In the genomic region with DNA sequence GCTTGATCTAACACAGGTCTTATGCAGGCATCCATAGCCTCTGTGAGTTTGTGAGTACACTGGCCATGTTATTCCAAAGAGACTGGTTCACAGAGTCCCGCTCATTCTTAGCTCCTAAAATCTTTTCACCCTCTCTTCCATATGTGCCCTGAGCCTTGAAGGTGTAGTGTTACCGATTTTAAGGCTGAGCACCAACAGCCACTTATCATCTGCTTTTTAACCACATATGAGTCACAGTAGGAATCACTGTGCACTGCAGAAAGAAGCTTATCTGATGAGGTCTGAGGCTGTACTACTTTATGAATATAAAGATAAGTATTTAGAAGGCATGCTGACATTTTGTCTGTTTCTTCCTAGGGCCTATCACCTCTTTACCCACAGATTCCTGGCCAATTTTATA, we compare ENCODE assay signal across 22 mouse cellular contexts. TPM values are rescaled to one million over a fixed set of nuclear protein-coding genes. Genes with fewer than 3 reads are reported as not detected.
DNase-seq lines count a peak whose midpoint lies in the region; ATAC-seq and TF ChIP-seq lines count a peak whose summit lies in the region.
"Had no signal": no experiment of that assay in that cellular context is flagged by ENCODE, and none has a peak within 500 bp of the region (broad histone marks: within the 10 kb centered on the region; RNA-seq: fewer than 3 reads in every experiment).

No protein-coding gene starts in this region.

- no peak overlapping the region for H3K27ac ChIP-seq in MEL (ENCODE audit: control insufficient read depth, low read depth, low read length)
- H3K27ac ChIP-seq: embryonic facial prominence, embryonic 10.5 days; embryonic facial prominence, embryonic 12.5 days; forebrain, embryonic 13.5 days; forebrain, embryonic 15.5 days had no signal

- no peaks in the 10 kb centered on the region for H3K36me3 ChIP-seq in MEL (ENCODE audit: control insufficient read depth in 1 of 2, insufficient read depth in 2 of 2, low read length in 2 of 2)
- H3K36me3 ChIP-seq: embryonic facial prominence, embryonic 10.5 days; embryonic facial prominence, embryonic 12.5 days; forebrain, embryonic 15.5 days; G1E had no signal

- intact Hi-C loops in heart, postnatal 25 days (cut with DNase I), result no loop called here
- intact Hi-C loops in gastrocnemius, postnatal 36 days (cut with DNase I), result no loop called here

- DNase-seq in heart, adult 11 months, result peak; percentile 65
- DNase-seq in heart, postnatal 25 days (ENCODE audit: low spot score), result no peak
- DNase-seq in CD4-positive helper T cell, adult 2 months (ENCODE audit: low read depth, low spot score), result peak; percentile 28
- DNase-seq in MEL (ENCODE audit: low read depth, low spot score), result peak; percentile 33
- peak; percentile 20 for DNase-seq in induced T-regulatory cell, adult 2 months (ENCODE audit: low read depth)
- DNase-seq in gastrocnemius, postnatal 36 days, result no peak
- no peak for DNase-seq in layer of hippocampus, postnatal 36 days
- DNase-seq: adrenal gland, adult 8-10 months; adrenal gland, postnatal 25 days; B cell, adult 2 months; cerebellum, adult 11 months; cerebellum, adult 18-20 months; cerebellum, adult 8-10 months; cerebellum, adult 9-11 months; cerebellum, postnatal 25 days; forebrain, postnatal 0 days had no signal

- H3K4me3 ChIP-seq in MEL (ENCODE audit: control insufficient read depth in 1 of 2, insufficient read depth in 1 of 2, low read depth in 2 of 2, low read length in 2 of 2), result no peak overlapping the region
- H3K4me3 ChIP-seq: embryonic facial prominence, embryonic 10.5 days; embryonic facial prominence, embryonic 12.5 days; forebrain, embryonic 13.5 days; forebrain, embryonic 15.5 days had no signal

- ATAC-seq in frontal cortex, adult (ENCODE audit: low TSS enrichment), result no peak
- ATAC-seq: forebrain, embryonic 13.5 days; forebrain, embryonic 15.5 days; forebrain, postnatal 0 days had no signal

- no peak for TF ChIP-seq POLR2A in MEL (IDR thresholded peaks at IDR 0.05; ENCODE audit: control insufficient read depth in 1 of 2, insufficient read depth in 1 of 2, low read depth in 1 of 2, low read length in 2 of 2, poor library complexity in 1 of 2)

- TF ChIP-seq RAD21 in MEL (IDR thresholded peaks at IDR 0.05; ENCODE audit: low read depth, low read length), result no peak

- H3K9me3 ChIP-seq in MEL (replicated peaks; ENCODE audit: insufficient read depth, low read length), result no peaks in the 10 kb centered on the region
- H3K9me3 ChIP-seq: embryonic facial prominence, embryonic 10.5 days; embryonic facial prominence, embryonic 12.5 days; forebrain, embryonic 13.5 days; G1E had no signal

- no peak for TF ChIP-seq CTCF in MEL (IDR thresholded peaks at IDR 0.05 in 2 of 3, conservative IDR thresholded peaks at IDR 0.05 in 1 of 3; ENCODE audit: control insufficient read depth in 1 of 3, insufficient read depth in 1 of 3, low read depth in 2 of 3, low read length in 3 of 3, poor library complexity in 1 of 3, severe bottlenecking in 1 of 3)

- peak; percentile 22 to 51; a peak in 2 of 4 replicates for TF ChIP-seq EP300 in MEL (IDR thresholded peaks at IDR 0.05; ENCODE audit: low read depth in 1 of 2, low read length in 2 of 2)

- H3K79me2 ChIP-seq in MEL (ENCODE audit: control insufficient read depth, insufficient read depth, low read length, poor library complexity), result no peaks in the 10 kb centered on the region

- peaks cover 2 to 5% of the 10 kb centered on the region in 2 experiments; a peak in 3 of 4 replicates for H3K27me3 ChIP-seq in MEL (ENCODE audit: control insufficient read depth in 1 of 2, insufficient read depth in 2 of 2, low read length in 2 of 2)
- H3K27me3 ChIP-seq: embryonic facial prominence, embryonic 12.5 days; forebrain, embryonic 13.5 days; forebrain, embryonic 15.5 days had no signal

- H3K9ac ChIP-seq in MEL (ENCODE audit: control insufficient read depth, low read depth, low read length, poor library complexity, severe bottlenecking), result no peak overlapping the region
- H3K9ac ChIP-seq: embryonic facial prominence, embryonic 12.5 days; forebrain, embryonic 13.5 days; forebrain, embryonic 15.5 days; forebrain, postnatal 0 days had no signal

- H3K4me1 ChIP-seq in MEL (ENCODE audit: control insufficient read depth in 1 of 2, insufficient read depth in 2 of 2, low read length in 2 of 2), result no peaks in the 10 kb centered on the region
- H3K4me1 ChIP-seq: embryonic facial prominence, embryonic 10.5 days; embryonic facial prominence, embryonic 12.5 days; forebrain, embryonic 13.5 days; forebrain, embryonic 15.5 days had no signal

TF ChIP-seq in MEL, 35 proteins besides CTCF, POLR2A, EP300 and RAD21:
- TF ChIP-seq RCOR1 (IDR thresholded peaks at IDR 0.05; ENCODE audit: low read depth, low read length) (peak; percentile 91), KAT2A (conservative IDR thresholded peaks at IDR 0.05; ENCODE audit: low read depth, low read length) (no peak), BHLHE40 (IDR thresholded peaks at IDR 0.05; ENCODE audit: borderline replicate concordance, low read depth, low read length) (no peak), ZNF384 (IDR thresholded peaks at IDR 0.05; ENCODE audit: low read depth, low read length) (no peak), MXI1 (IDR thresholded peaks at IDR 0.05; ENCODE audit: low read depth, low read length) (no peak), E2F4 (IDR thresholded peaks at IDR 0.05; ENCODE audit: borderline replicate concordance, low read depth, low read length) (no peak), GATA1 (IDR thresholded peaks at IDR 0.05; ENCODE audit: low read depth, low read length) (peak; percentile 73), MAFK (IDR thresholded peaks at IDR 0.05; ENCODE audit: borderline replicate concordance, low read depth, low read length) (no peak), SMC3 (IDR thresholded peaks at IDR 0.05; ENCODE audit: low read depth, low read length) (no peak), TBP (IDR thresholded peaks at IDR 0.05; ENCODE audit: low read depth, low read length) (no peak), POLR2AphosphoS2 (IDR thresholded peaks at IDR 0.05; ENCODE audit: low read length) (no peak), ETS1 (IDR thresholded peaks at IDR 0.05; ENCODE audit: low read depth, low read length) (no peak)

RNA-seq across cellular contexts. Expression of a gene that starts 31.9 kb away (rescaled TPM):
- total RNA-seq in heart, postnatal 25 days (2021), result 10 to 100 TPM in 1 of 2 experiments, 1 to 10 TPM in 1; 9.6 to 15.2 TPM
- total RNA-seq in MEL (2012; rRNA removed), result 9.2 and 11.5 TPM in 2 replicates
- polyA plus RNA-seq in MEL (2012; ENCODE audit: insufficient read depth in 1 of 2, insufficient read length in 2 of 2, low read depth in 1 of 2, low replicate concordance in 2 of 2, missing spikeins in 1 of 2), result 10 to 100 TPM in 1 of 2 experiments, not detected in 1; 10.4 TPM
- total RNA-seq in gastrocnemius, postnatal 36 days (2021), result 1 to 10 TPM; 3.0 to 4.0 TPM
- total RNA-seq in layer of hippocampus, postnatal 36 days (2021), result 10 to 100 TPM; 21.5 to 23.5 TPM

Comparison
In these comparisons a context has a peak if more than half of its experiments do, and no peak if none do; other contexts are left out.
1. DNase-seq: peak in heart, adult 11 months (single experiment), CD4-positive helper T cell, adult 2 months (single experiment), MEL (single experiment) and induced T-regulatory cell, adult 2 months (single experiment); none in heart, postnatal 25 days (single experiment), gastrocnemius, postnatal 36 days (0 of 2) and layer of hippocampus, postnatal 36 days (0 of 2).